Mouse (Mus musculus): Measurements from ENCODE around the gene Nup54. TPM values are rescaled to one million over a fixed set of nuclear protein-coding genes. Genes with fewer than 3 reads are reported as not detected.

Gene Nup54
- polyA plus RNA-seq, 1 experiment from 2014 or later, result 39.6 TPM

DNA sequence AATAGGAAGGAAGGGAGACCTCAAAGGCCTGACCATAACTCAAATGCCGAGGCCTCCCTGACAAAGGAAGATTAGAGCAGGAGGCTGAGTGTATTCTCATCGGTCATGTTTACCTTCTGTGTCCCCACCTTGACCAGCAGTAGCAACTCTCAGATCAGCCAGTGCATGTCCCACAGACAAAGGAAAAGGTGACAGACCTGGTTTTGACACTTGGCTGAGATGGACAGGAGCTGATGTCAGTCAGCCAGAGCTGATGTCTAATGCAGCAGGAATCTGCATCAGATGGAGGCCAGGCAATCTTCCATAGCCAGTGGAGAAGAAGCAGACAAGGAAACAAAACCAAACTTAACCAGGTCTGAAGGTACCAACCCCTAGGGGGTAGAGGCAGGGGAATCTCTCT is 62.4 kb downstream of the Nup54 start:
- DNase-seq (no peak), ATAC-seq (ENCODE audit: low read depth) (no peak)
- no peak overlapping the region for H3K4me2 ChIP-seq
- H3K4me1 ChIP-seq (replicated peaks), result peaks cover 26% of the 10 kb centered on the region
- H3K27ac ChIP-seq, result no peak overlapping the region
- no peaks in the 10 kb centered on the region for H3K36me3 ChIP-seq
- H3K9me3 ChIP-seq (replicated peaks), result no peaks in the 10 kb centered on the region
- H3K9ac ChIP-seq, result no peak overlapping the region
- no peak overlapping the region for H3K4me3 ChIP-seq (replicated peaks)
- no peaks in the 10 kb centered on the region for H3K27me3 ChIP-seq
- 8% methylated on average over 2 of the region's 2 CpGs for WGBS (ENCODE audit: insufficient replicate concordance)

DNA sequence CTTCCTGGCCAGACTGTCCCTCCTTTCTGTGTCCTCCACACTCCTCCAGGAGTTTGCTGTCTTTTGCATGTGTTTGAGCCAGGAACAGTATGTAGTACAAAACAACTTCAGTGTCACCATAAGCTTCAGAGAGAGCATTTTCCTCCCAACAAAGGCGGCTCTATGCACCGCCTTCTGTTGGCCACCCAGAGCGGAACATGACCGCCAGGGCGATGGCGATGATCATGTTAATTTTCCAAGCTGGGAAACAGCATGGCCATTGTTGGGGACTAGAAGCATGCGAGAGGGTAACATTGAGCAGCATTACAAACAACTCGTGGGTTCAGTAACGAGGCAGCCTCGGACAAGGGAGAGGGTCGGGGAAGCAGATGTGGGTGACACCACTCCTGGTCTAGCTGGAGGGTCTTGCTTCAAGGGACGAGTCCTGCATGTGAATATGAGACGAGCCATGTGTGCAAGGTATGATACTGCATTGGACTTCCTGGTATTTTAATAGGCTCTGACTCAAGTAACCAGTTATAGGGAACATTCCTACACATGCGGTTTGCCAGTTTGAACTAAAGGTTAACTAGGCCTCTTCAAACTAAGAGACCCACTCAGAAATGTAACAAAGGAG is 63.5 kb downstream of the Nup54 start:
- DNase-seq (no peak), ATAC-seq (ENCODE audit: low read depth) (no peak)
- Histone ChIP-seq H3K27ac (no peak overlapping the region), H3K27me3 (no peaks in the 10 kb centered on the region), H3K4me3 (replicated peaks) (no peak overlapping the region), H3K9ac (no peak overlapping the region), H3K4me2 (no peak overlapping the region), H3K36me3 (no peaks in the 10 kb centered on the region), H3K4me1 (replicated peaks) (peaks cover 23% of the 10 kb centered on the region), H3K9me3 (replicated peaks) (no peaks in the 10 kb centered on the region)
- WGBS (ENCODE audit: insufficient replicate concordance), result 72% methylated on average over 14 of the region's 14 CpGs

DNA sequence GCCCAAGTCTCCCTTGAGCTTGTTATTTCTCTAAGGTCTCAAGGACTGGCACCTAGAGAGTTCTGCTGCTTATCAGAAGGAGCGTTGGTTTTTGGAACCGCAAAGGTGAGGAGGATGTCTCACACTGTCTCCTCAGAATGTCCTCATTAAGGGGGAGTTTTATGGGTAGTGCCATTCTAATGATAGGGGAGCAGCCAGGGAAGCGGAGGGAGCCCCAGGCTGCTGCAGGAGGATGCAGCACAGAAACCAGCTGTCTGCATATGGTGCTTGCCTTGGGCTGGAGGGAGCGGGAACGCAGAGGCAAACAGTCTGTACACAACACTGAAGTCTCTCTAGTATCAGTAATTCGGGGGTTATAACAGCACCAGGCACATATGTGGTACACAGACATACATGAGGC is 64.1 kb downstream of the Nup54 start:
- no peak overlapping the region for H3K4me2 ChIP-seq
- 76% methylated on average over 6 of the region's 6 CpGs for WGBS (ENCODE audit: insufficient replicate concordance)
- no peaks in the 10 kb centered on the region for H3K9me3 ChIP-seq (replicated peaks)
- DNase-seq (no peak), ATAC-seq (ENCODE audit: low read depth) (no peak)
- no peak overlapping the region for H3K4me3 ChIP-seq (replicated peaks)
- H3K4me1 ChIP-seq (replicated peaks), result peaks cover 17% of the 10 kb centered on the region
- no peaks in the 10 kb centered on the region for H3K27me3 ChIP-seq
- H3K36me3 ChIP-seq, result no peaks in the 10 kb centered on the region
- H3K9ac ChIP-seq, result no peak overlapping the region
- H3K27ac ChIP-seq, result no peak overlapping the region

DNA sequence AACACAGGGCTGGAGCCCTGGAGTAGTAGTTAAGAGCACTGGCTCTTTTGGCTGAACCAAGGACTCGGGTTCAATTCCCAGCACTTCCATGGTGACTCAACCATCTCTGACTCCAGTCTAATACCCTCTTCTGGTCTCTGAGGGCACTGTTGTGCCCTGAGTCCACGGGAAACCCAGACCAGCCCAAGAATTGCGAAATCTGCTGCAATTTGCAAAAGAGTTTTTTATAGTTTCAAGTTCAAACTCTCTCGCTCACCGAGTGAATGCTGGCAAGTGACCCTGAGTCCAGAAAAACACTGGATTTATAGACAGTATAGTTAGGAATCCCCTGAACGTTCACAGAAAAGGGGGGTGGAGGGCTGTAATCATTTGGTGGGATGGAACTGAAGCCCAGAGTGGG is 64.6 kb downstream of the Nup54 start:
- Histone ChIP-seq H3K4me1 (replicated peaks) (peaks cover 12% of the 10 kb centered on the region), H3K9ac (no peak overlapping the region), H3K9me3 (replicated peaks) (no peaks in the 10 kb centered on the region), H3K36me3 (no peaks in the 10 kb centered on the region), H3K27ac (no peak overlapping the region), H3K4me2 (no peak overlapping the region), H3K4me3 (replicated peaks) (no peak overlapping the region), H3K27me3 (no peaks in the 10 kb centered on the region)
- no peak for DNase-seq
- ATAC-seq (ENCODE audit: low read depth), result no peak
- WGBS (ENCODE audit: insufficient replicate concordance), result 43% methylated on average over 6 of the region's 6 CpGs

DNA sequence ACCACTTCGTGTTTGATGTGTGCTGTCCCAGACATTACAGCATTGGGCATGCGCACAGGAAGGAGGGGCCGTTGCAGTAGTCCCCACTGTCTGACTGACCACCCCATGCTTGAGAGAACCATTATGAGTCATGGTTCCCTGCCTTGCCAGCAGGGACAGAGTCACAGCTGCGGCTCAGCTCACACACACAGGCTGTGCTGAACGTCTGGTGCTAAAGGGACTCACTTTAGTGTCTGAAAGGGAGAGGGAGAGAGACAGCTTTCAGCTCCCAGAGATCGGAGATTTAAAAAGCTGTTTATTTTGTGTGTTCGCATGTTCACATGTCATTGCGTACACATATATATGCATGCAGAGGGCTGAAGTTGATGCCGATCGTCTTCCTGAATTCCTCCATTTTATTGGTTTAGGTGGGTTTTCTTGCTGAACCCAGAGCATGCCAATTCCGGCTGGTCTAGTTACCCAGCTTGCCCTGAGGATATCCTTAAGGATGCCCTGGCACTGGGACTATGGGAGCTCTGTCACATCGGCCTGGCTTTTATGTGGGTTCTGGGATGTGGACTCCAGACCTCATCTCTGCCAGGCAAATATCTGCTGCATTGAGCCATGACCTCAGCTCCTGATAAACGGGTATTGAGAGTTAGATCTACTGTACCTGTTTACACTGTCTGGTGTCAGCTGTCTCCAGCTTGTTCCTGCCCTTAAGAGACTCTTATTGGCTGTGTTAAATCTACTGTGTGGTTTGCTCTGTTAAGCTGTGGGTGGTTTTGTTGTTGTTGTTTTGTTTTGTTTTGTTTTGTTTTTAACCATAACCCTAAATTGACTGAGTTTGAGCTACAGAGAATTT is 65.6 kb downstream of the Nup54 start:
- WGBS (ENCODE audit: insufficient replicate concordance), result 58% methylated on average over 13 of the region's 13 CpGs
- ATAC-seq (ENCODE audit: low read depth), result peak; percentile 51
- H3K27ac ChIP-seq, result 0 out of 2 replicates have a peak overlapping the region, but pooled peaks have one; percentile 4

DNA sequence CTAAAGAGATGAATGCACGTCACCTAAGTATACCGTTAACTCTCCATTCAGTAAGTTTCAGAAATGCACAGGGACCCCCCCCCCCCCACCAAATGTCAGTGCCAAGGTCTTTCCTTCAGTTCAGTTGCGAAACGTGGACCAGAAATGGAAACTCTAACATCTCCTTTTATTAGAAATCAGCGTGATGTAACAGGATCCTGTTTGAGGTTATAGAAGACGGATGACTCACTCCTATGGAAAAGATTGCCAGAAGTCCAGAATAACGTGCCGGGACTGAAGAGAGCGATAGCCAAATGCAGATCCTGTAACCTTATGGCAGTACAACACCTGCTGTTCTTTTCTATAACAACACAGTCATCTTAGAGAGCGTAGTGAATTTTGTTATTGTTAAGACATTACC is 66.6 kb downstream of the Nup54 start:
- Histone ChIP-seq H3K9me3 (replicated peaks) (no peaks in the 10 kb centered on the region), H3K9ac (no peak overlapping the region), H3K27me3 (no peaks in the 10 kb centered on the region), H3K4me1 (replicated peaks) (peaks cover 9% of the 10 kb centered on the region), H3K4me3 (replicated peaks) (no peak overlapping the region), H3K27ac (no peak overlapping the region), H3K36me3 (no peaks in the 10 kb centered on the region), H3K4me2 (no peak overlapping the region)
- ATAC-seq (ENCODE audit: low read depth) (no peak), DNase-seq (no peak)
- WGBS (ENCODE audit: insufficient replicate concordance), result 52% methylated on average over 10 of the region's 10 CpGs

More for the DNA sequence above, 65.6 kb downstream of the Nup54 start:
- no peak overlapping the region for H3K9ac ChIP-seq
- H3K4me3 ChIP-seq (replicated peaks), result no peak overlapping the region
- H3K27me3 ChIP-seq, result no peaks in the 10 kb centered on the region
- H3K4me1 ChIP-seq (replicated peaks), result peaks cover 9% of the 10 kb centered on the region
- H3K4me2 ChIP-seq, result no peak overlapping the region
- no peaks in the 10 kb centered on the region for H3K9me3 ChIP-seq (replicated peaks)
- no peaks in the 10 kb centered on the region for H3K36me3 ChIP-seq
- no peak for DNase-seq

DNA sequence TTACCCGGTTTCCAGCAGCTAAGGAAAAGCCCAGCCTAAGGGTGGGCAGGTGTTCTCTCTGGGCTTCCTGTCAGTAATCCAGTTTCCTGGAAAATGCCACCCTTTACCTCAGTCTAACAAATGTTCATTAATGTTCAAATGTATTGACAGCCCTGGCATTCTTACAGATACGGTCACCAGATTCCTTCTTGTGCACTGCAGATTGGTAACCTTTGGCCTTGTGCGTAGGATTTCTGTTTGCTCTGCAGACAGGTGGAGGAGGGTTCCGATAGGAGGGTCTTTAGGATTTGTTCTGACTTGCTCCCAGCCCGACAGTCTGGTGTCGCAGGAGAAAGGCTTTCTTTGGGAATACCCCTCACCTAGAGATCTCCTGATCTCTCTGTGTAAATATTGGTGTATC is 68.5 kb downstream of the Nup54 start:
- no peak overlapping the region for H3K27ac ChIP-seq
- no peak overlapping the region for H3K9ac ChIP-seq
- no peaks in the 10 kb centered on the region for H3K9me3 ChIP-seq (replicated peaks)
- no peaks in the 10 kb centered on the region for H3K27me3 ChIP-seq
- H3K4me2 ChIP-seq, result no peak overlapping the region; the same call in 1 of the 2 replicates
- DNase-seq, result no peak
- WGBS (ENCODE audit: insufficient replicate concordance), result 64% methylated on average over 6 of the region's 6 CpGs
- ATAC-seq (ENCODE audit: low read depth), result no peak
- H3K36me3 ChIP-seq, result no peaks in the 10 kb centered on the region
- no peak overlapping the region for H3K4me3 ChIP-seq (replicated peaks)
- H3K4me1 ChIP-seq (replicated peaks), result peaks cover 9% of the 10 kb centered on the region

Small RNAs within 50 kb of the gene (microRNA-seq; reads per million reads assigned to microRNA genes)
- not detected for gene Mir6415

Other genes with a start within 250 kb of the Nup54 start
- gene U90926, start 219.8 kb downstream of the Nup54 start, polyA plus RNA-seq (2015; fragmentation: Nextera tagmentation; extraction: Ambion mirVana), result not detected in 2 replicates
- gene Ppef2, start 178.9 kb downstream of the Nup54 start, polyA plus RNA-seq (2015; fragmentation: Nextera tagmentation; extraction: Ambion mirVana), result 0.15 TPM in 1 of 2 replicates, not detected in the other
- 3.6 and 3.9 TPM in 2 replicates for gene Naaa, start 157.0 kb downstream of the Nup54 start, polyA plus RNA-seq (2015; fragmentation: Nextera tagmentation; extraction: Ambion mirVana)
- gene Sdad1, start 124.7 kb downstream of the Nup54 start, polyA plus RNA-seq (2015; fragmentation: Nextera tagmentation; extraction: Ambion mirVana), result 26.8 and 32.6 TPM in 2 replicates
- 0.05 TPM in 1 of 2 replicates, not detected in the other for gene Cxcl9, start 107.1 kb downstream of the Nup54 start, polyA plus RNA-seq (2015; fragmentation: Nextera tagmentation; extraction: Ambion mirVana)
- 1.3 and 1.9 TPM in 2 replicates for gene Art3, start 103.4 kb downstream of the Nup54 start, polyA plus RNA-seq (2015; fragmentation: Nextera tagmentation; extraction: Ambion mirVana)
- 8.4 and 11.5 TPM in 2 replicates for gene Cxcl10, start 86.3 kb downstream of the Nup54 start, polyA plus RNA-seq (2015; fragmentation: Nextera tagmentation; extraction: Ambion mirVana)
- gene Scarb2, start 71.6 kb upstream of the Nup54 start, polyA plus RNA-seq (2015; fragmentation: Nextera tagmentation; extraction: Ambion mirVana), result 5.1 and 5.7 TPM in 2 replicates
- 1.3 and 1.6 TPM in 2 replicates for gene Fam47e, start 119.8 kb upstream of the Nup54 start, polyA plus RNA-seq (2015; fragmentation: Nextera tagmentation; extraction: Ambion mirVana)
- 5.1 and 6.6 TPM in 2 replicates for gene Stbd1, start 167.8 kb upstream of the Nup54 start, polyA plus RNA-seq (2015; fragmentation: Nextera tagmentation; extraction: Ambion mirVana)
- 0.06 and 0.13 TPM in 2 replicates for gene Ccdc158, start 240.1 kb upstream of the Nup54 start, polyA plus RNA-seq (2015; fragmentation: Nextera tagmentation; extraction: Ambion mirVana)
- 0.20 TPM in 2 replicates for gene Shroom3, start 248.2 kb upstream of the Nup54 start, polyA plus RNA-seq (2015; fragmentation: Nextera tagmentation; extraction: Ambion mirVana)

All from liver, embryonic 13.5 days (tissue).